Mouse (Mus musculus) neural tube, embryonic 14.5 days (tissue): ENCODE results near the gene BC049715. TPM values are rescaled to one million over a fixed set of nuclear protein-coding genes. Genes with fewer than 3 reads are reported as not detected.

Experiments used
- ATAC-seq: fragments of 200-750 bp; cut with Nextera tagmentation; 2 replicates; pipeline ENCODE4 v1.8.0; 2017; ENCODE audit warnings: low read depth, mild to moderate bottlenecking, moderate TSS enrichment, moderate library complexity
- H3K27ac ChIP-seq: fragments of 300-500 bp; sonication (generic); 2 replicates; pipeline ENCODE4 v1.5.1; 2014; ENCODE audit warnings: low read depth, mild to moderate bottlenecking, control low read depth, low read length, moderate library complexity, mixed read lengths
- H3K27me3 ChIP-seq: fragments of 300-500 bp; sonication (generic); 2 replicates; pipeline ENCODE4 v1.6.1; 2014; ENCODE audit warnings: low read length; ENCODE audit not compliant: control insufficient read depth, insufficient read depth
- H3K36me3 ChIP-seq: fragments of 300-500 bp; sonication (generic); 2 replicates; pipeline ENCODE4 v1.6.1; 2014; ENCODE audit warnings: low read length, mixed read lengths; ENCODE audit not compliant: control insufficient read depth, insufficient read depth
- H3K4me1 ChIP-seq: fragments of 300-500 bp; sonication (generic); 2 replicates; pipeline ENCODE4 v1.6.1; 2014; ENCODE audit warnings: low read length; ENCODE audit not compliant: control insufficient read depth, insufficient read depth
- H3K4me2 ChIP-seq: fragments of 300-500 bp; sonication (generic); 2 replicates; pipeline ENCODE4 v1.6.1; 2014; ENCODE audit warnings: mild to moderate bottlenecking, low read depth, low read length, control low read depth
- H3K4me3 ChIP-seq: fragments of 300-500 bp; sonication (generic); 2 replicates; pipeline ENCODE4 v1.5.1; 2014; ENCODE audit warnings: low read depth, low read length, control low read depth, mixed read lengths
- H3K9ac ChIP-seq: fragments of 300-500 bp; sonication (generic); replicated peaks from 2 replicates; pipeline ENCODE4 v1.6.1; 2014; ENCODE audit warnings: low read depth, mild to moderate bottlenecking, control low read depth, low read length, mixed read lengths
- H3K9me3 ChIP-seq: fragments of 300-500 bp; sonication (generic); 2 replicates; pipeline ENCODE4 v1.6.1; 2016; ENCODE audit warnings: low read length; ENCODE audit not compliant: control insufficient read depth
- WGBS: fragments of 180-500 bp; shearing (Covaris S2); extraction: QIAGEN DNeasy Blood & Tissue Kit; methylation state at CpG from one replicate; pipeline ENCODE4 v1.1.7; 2014; 5-methylcytosine and 5-hydroxymethylcytosine counted together
- polyA plus RNA-seq: library from polyadenylated mRNA; unstranded; fragments of >200 nt; fragmentation: Nextera tagmentation; extraction: Ambion mirVana; gene quantifications from 2 replicates; pipeline ENCODE4 v1.2.1, GENCODE M21; 2014

BC049715 gene
- polyA plus RNA-seq: 1.1 and 1.8 TPM in 2 replicates

DNA sequence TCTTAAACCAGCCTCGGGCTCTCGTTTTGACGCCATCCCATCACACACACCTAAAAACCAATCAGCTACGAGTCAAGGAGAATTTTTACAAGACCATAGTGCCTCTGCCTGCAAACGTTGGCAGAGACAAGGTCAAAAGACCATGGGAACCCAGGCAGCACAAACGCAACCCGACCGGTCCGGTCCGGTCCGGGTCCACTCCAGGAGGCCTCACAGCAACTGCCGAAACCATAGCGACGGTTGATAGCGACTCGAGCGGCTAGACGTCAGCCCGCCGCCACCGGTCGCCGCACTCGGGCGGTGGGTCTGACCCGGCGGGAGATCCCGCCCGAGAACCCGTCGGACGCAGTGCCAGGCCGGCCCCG, at the start of gene BC049715:
TSS of gene BC049715 (plus strand) at position 111 of the 365 bp plus-strand sequence.
- Histone ChIP-seq H3K27ac (peak within 1 kb of the TSS; percentile 86), H3K4me1 (peaks cover 8% of the 10 kb centered on the region; the same call in 1 of the 2 replicates), H3K27me3 (no peaks in the 10 kb centered on the region), H3K4me2 (peak within 1 kb of the TSS; percentile 79), H3K36me3 (peaks cover 14% of the 10 kb centered on the region), H3K9ac (peak within 1 kb of the TSS; percentile 82), H3K4me3 (peak within 1 kb of the TSS; percentile 100), H3K9me3 (no peaks in the 10 kb centered on the region)
- 0% methylated on average over 34 of the region's 34 CpGs for WGBS
- no peak; the same call in 1 of the 2 replicates for ATAC-seq

- Histone ChIP-seq H3K27ac (no peak within 1 kb of the TSS), H3K4me2 (no peak within 1 kb of the TSS), H3K9me3 (no peaks in the 10 kb centered on the region), H3K27me3 (no peaks in the 10 kb centered on the region), H3K36me3 (no peaks in the 10 kb centered on the region), H3K4me1 (no peaks in the 10 kb centered on the region), H3K9ac (no peak within 1 kb of the TSS), H3K4me3 (no peak within 1 kb of the TSS)
- WGBS: 76% methylated on average over 20 of the region's 20 CpGs
- ATAC-seq: no peak
These were observed 45.9 kb upstream of the BC049715 start, which contains the start of gene Gucy2c for GRCm38 (mm10) chr6:136781377-136781986. TSS of gene Gucy2c (minus strand) at chr6:136781765.

- H3K4me1 ChIP-seq: no peaks in the 10 kb centered on the region
- ATAC-seq: no peak
- 83% methylated on average over 12 of the region's 12 CpGs for WGBS
These were observed 45.3 kb upstream of the BC049715 start for GRCm38 (mm10) chr6:136782146-136782545.

DNA sequence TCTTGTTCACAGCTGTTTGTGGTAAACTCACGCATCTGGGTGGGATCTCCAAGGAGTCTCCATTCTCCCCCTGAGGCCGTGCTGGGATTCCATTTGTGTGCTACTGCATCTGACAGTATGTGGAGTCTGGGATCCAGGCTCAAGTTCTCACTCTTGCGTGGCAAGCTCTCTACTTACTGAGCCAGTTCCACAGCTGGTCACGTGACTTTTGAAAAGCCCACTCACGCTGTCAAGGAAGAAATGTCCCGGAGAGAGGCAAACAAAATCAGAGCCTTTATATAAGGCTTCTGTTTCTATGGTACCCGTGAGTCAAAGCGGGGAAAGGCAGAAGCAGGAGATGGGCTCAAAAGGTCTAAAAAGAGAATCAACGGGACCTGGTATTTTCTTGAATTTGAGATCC, 44.7 kb upstream of the BC049715 start:
- H3K4me2 ChIP-seq: no peak overlapping the region
- no peaks in the 10 kb centered on the region for H3K36me3 ChIP-seq
- no peaks in the 10 kb centered on the region for H3K27me3 ChIP-seq
- H3K27ac ChIP-seq: no peak overlapping the region
- no peaks in the 10 kb centered on the region for H3K4me1 ChIP-seq
- 87% methylated on average over 9 of the region's 9 CpGs for WGBS
- H3K4me3 ChIP-seq: no peak overlapping the region
- no peaks in the 10 kb centered on the region for H3K9me3 ChIP-seq
- no peak overlapping the region for H3K9ac ChIP-seq
- no peak for ATAC-seq

More at GRCm38 (mm10) chr6:136782146-136782545, 45.3 kb upstream of the BC049715 start:
- H3K36me3 ChIP-seq: no peaks in the 10 kb centered on the region
- no peaks in the 10 kb centered on the region for H3K9me3 ChIP-seq
- no peak overlapping the region for H3K27ac ChIP-seq
- H3K4me3 ChIP-seq: no peak overlapping the region
- H3K9ac ChIP-seq: no peak overlapping the region
- H3K27me3 ChIP-seq: no peaks in the 10 kb centered on the region
- H3K4me2 ChIP-seq: no peak overlapping the region

DNA sequence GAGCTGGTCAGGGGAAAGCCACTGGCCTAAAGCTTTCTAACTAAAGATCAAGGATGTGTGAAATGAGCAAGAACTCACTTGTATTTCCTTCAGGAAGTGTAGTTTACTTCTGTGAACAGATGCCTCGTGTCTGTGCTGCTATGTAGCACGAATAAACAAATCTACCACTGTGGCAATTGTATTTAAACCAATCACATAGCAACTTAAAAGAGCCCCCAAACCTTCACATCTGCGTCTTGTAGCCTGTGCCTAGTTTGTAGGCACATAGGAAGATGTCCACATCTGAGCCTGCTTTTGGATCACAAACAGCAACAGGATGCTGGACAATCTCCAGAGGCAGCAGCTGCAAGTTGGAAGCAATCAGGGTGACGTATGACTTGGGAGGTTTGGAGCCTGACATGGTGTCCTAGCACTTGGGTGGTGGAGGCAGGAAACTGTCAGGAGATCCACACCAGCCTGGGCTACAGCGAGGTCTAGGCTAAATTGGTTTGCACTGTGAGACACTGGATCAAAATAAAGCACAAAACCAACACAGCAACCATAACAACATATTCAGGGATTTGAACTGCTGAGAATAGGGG, 37.9 kb upstream of the BC049715 start:
- H3K36me3 ChIP-seq: no peaks in the 10 kb centered on the region
- WGBS: 84% methylated on average over 5 of the region's 5 CpGs
- no peak overlapping the region for H3K27ac ChIP-seq
- no peak overlapping the region for H3K4me3 ChIP-seq
- H3K27me3 ChIP-seq: no peaks in the 10 kb centered on the region
- H3K9me3 ChIP-seq: no peaks in the 10 kb centered on the region
- H3K4me1 ChIP-seq: no peaks in the 10 kb centered on the region
- ATAC-seq: no peak
- no peak overlapping the region for H3K4me2 ChIP-seq
- H3K9ac ChIP-seq: no peak overlapping the region

- no peaks in the 10 kb centered on the region for H3K27me3 ChIP-seq
- H3K4me3 ChIP-seq: peak overlapping the region; percentile 18; the same call in 1 of the 2 replicates
- H3K27ac ChIP-seq: no peak overlapping the region
- 0 out of 2 replicates have a peak, but pooled peaks have one; percentile 12 for ATAC-seq
- H3K36me3 ChIP-seq: no peaks in the 10 kb centered on the region
- 20% methylated on average over 16 of the region's 16 CpGs for WGBS
- H3K4me1 ChIP-seq: no peaks in the 10 kb centered on the region
- H3K9me3 ChIP-seq: no peaks in the 10 kb centered on the region
- H3K9ac ChIP-seq: no peak overlapping the region
- H3K4me2 ChIP-seq: peak overlapping the region; percentile 47
These were observed 34.3 kb upstream of the BC049715 start for GRCm38 (mm10) chr6:136792884-136793758.

GRCm38 (mm10) chr6:136793831-136794525, 33.4 kb upstream of the BC049715 start:
- no peak overlapping the region for H3K27ac ChIP-seq
- no peak overlapping the region; the same call in 1 of the 2 replicates for H3K9ac ChIP-seq
- H3K4me1 ChIP-seq: no peaks in the 10 kb centered on the region
- H3K9me3 ChIP-seq: no peaks in the 10 kb centered on the region
- peak overlapping the region; percentile 47 for H3K4me2 ChIP-seq
- peak; percentile 45; the same call in 1 of the 2 replicates for ATAC-seq
- WGBS: 1% methylated on average over 19 of the region's 24 CpGs
- peak overlapping the region; percentile 18; the same call in 1 of the 2 replicates for H3K4me3 ChIP-seq
- H3K36me3 ChIP-seq: no peaks in the 10 kb centered on the region
- no peaks in the 10 kb centered on the region for H3K27me3 ChIP-seq

DNA sequence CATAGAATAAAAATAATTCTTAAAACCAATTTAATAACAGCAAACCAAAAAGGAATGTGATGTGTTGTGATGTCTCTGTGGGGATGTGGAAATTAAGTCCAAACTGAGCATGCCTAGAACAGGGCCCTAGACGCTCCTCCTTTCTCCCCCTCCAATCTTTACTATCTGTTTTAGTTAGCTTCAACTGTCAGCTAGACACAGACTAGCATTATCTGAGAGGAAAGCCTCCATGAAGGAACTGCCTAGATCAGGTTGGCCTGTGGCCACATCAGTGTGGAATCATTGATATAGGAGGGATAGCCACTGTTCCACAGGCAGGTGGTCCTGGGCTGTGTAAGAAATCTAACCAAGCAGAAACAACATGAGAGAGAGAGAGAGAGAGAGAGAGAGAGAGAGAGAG, 32.3 kb upstream of the BC049715 start:
- H3K9me3 ChIP-seq: no peaks in the 10 kb centered on the region
- ATAC-seq: no peak
- WGBS: 68% methylated on average over 1 of the region's 1 CpGs

More for the DNA sequence above, 32.3 kb upstream of the BC049715 start:
- H3K4me2 ChIP-seq: no peak overlapping the region
- no peaks in the 10 kb centered on the region for H3K36me3 ChIP-seq
- no peak overlapping the region for H3K4me3 ChIP-seq
- no peaks in the 10 kb centered on the region for H3K4me1 ChIP-seq
- no peaks in the 10 kb centered on the region for H3K27me3 ChIP-seq
- H3K27ac ChIP-seq: no peak overlapping the region
- H3K9ac ChIP-seq: no peak overlapping the region
